Mouse (Mus musculus) lung, postnatal 0 days (tissue): ENCODE measurements around the gene Cdhr4. TPM values are rescaled to one million over a fixed set of nuclear protein-coding genes. Genes with fewer than 3 reads are reported as not detected.

Experiments used
- ATAC-seq: fragments of 200-750 bp; cut with Nextera tagmentation; 2 replicates; pipeline ENCODE4 v1.8.0; 2017; ENCODE audit warnings: moderate library complexity
- DNase-seq: peaks from one replicate; pipeline ENCODE4 v3.0.0-alpha.2; 2016; ENCODE audit warnings: low spot score
- H3K27ac ChIP-seq: fragments of 300-500 bp; sonication (generic); 2 replicates; pipeline ENCODE4 v1.5.1; 2014; ENCODE audit warnings: antibody characterized with exemption, mild to moderate bottlenecking, low read length, mixed read lengths
- H3K27me3 ChIP-seq: fragments of 300-500 bp; sonication (generic); replicated peaks from 2 replicates; pipeline ENCODE4 v1.6.1; 2014; ENCODE audit warnings: low read length, mixed read lengths; ENCODE audit not compliant: insufficient read depth
- H3K36me3 ChIP-seq: fragments of 300-500 bp; sonication (generic); 2 replicates; pipeline ENCODE4 v1.6.1; 2014; ENCODE audit warnings: low read length, mixed read lengths; ENCODE audit not compliant: insufficient read depth
- H3K4me1 ChIP-seq: fragments of 300-500 bp; sonication (generic); 2 replicates; pipeline ENCODE4 v1.6.1; 2014; ENCODE audit warnings: antibody characterized with exemption, low read depth, low read length, mixed read lengths; ENCODE audit not compliant: insufficient read depth
- H3K4me2 ChIP-seq: fragments of 300-500 bp; sonication (generic); replicated peaks from 2 replicates; pipeline ENCODE4 v1.6.1; 2014; ENCODE audit warnings: low read depth, mild to moderate bottlenecking, low read length, moderate library complexity, mixed read lengths
- H3K4me3 ChIP-seq: fragments of 300-500 bp; sonication (generic); 2 replicates; pipeline ENCODE4 v1.5.1; 2014; ENCODE audit warnings: low read depth, low read length
- H3K9ac ChIP-seq: fragments of 300-500 bp; sonication (generic); replicated peaks from 2 replicates; pipeline ENCODE4 v1.6.1; 2014; ENCODE audit warnings: low read depth, mild to moderate bottlenecking
- H3K9me3 ChIP-seq: fragments of 300-500 bp; sonication (generic); 2 replicates; pipeline ENCODE4 v1.6.1; 2016; ENCODE audit warnings: low read length, mixed read lengths
- CTCF ChIP-seq: IDR thresholded peaks from 2 replicates; pipeline ENCODE4 v1.5.1; 2016; ENCODE audit warnings: antibody characterized with exemption, mild to moderate bottlenecking
- EP300 ChIP-seq: IDR thresholded peaks from 2 replicates; pipeline ENCODE4 v1.6.1; 2016; ENCODE audit warnings: antibody characterized with exemption, mild to moderate bottlenecking, control low read depth
- WGBS: fragments of 180-500 bp; shearing (Covaris S2); extraction: QIAGEN DNeasy Blood & Tissue Kit; methylation state at CpG from one replicate; pipeline ENCODE4 v1.1.7; 2014; 5-methylcytosine and 5-hydroxymethylcytosine counted together
- polyA plus RNA-seq: library from polyadenylated mRNA; unstranded; fragments of >200 nt; fragmentation: Nextera tagmentation; extraction: Ambion mirVana; gene quantifications from 2 replicates; pipeline ENCODE4 v1.2.1, GENCODE M21; 2015

Cdhr4 gene
- polyA plus RNA-seq, 1 experiment from 2014 or later = 7.8 TPM

- WGBS = 3% methylated on average over 28 of the region's 39 CpGs
- ATAC-seq (peak; percentile 96), DNase-seq (peak; percentile 100)
- Histone ChIP-seq H3K9me3 (no peaks in the 10 kb centered on the region), H3K27ac (peak within 1 kb of the TSS; percentile 79), H3K27me3 (no peaks in the 10 kb centered on the region), H3K9ac (peak within 1 kb of the TSS; percentile 76), H3K4me1 (peaks cover 7% of the 10 kb centered on the region; the same call in 1 of the 2 replicates), H3K4me3 (peak within 1 kb of the TSS; percentile 65), H3K4me2 (peak within 1 kb of the TSS; percentile 90), H3K36me3 (peaks cover 14% of the 10 kb centered on the region)
- no peak for TF ChIP-seq EP300
- TF ChIP-seq CTCF = no peak
Measured at GRCm38 (mm10) chr9:108049016-108049455, 56.7 kb downstream of the Cdhr4 start, which contains the start of gene Gmppb. Gene Gmppb (plus strand): TSS chr9:108049242.

Other genes with a start within 250 kb of the Cdhr4 start
- 119 and 128 TPM in 2 replicates for gene Rbm5, start 221.5 kb upstream of the Cdhr4 start, polyA plus RNA-seq
- gene Rbm6, start 119.3 kb upstream of the Cdhr4 start, polyA plus RNA-seq = 35.6 and 40.9 TPM in 2 replicates
- 12.3 and 12.8 TPM in 2 replicates for gene Mon1a, start 104.3 kb upstream of the Cdhr4 start, polyA plus RNA-seq
- gene Mst1r, start 85.6 kb upstream of the Cdhr4 start, polyA plus RNA-seq = 3.1 and 3.5 TPM in 2 replicates
- not detected in 2 replicates for gene Actl11, start 64.0 kb upstream of the Cdhr4 start, polyA plus RNA-seq
- gene Camkv, start 56.8 kb upstream of the Cdhr4 start, polyA plus RNA-seq = 0.12 and 0.35 TPM in 2 replicates
- gene Traip, start 42.4 kb upstream of the Cdhr4 start, polyA plus RNA-seq = 2.2 and 2.6 TPM in 2 replicates
- 33.2 and 33.3 TPM in 2 replicates for gene Uba7, start 17.0 kb upstream of the Cdhr4 start, polyA plus RNA-seq
- 1.8 and 3.6 TPM in 2 replicates for gene Gm20661, start 9.4 kb upstream of the Cdhr4 start, polyA plus RNA-seq
- 65.0 and 68.5 TPM in 2 replicates for gene Inka1, start 6.6 kb upstream of the Cdhr4 start, polyA plus RNA-seq
- 0.17 and 0.44 TPM in 2 replicates for gene Gm20662, start 3.9 kb downstream of the Cdhr4 start, polyA plus RNA-seq
- 52.0 and 53.9 TPM in 2 replicates for gene Ip6k1, start 10.0 kb downstream of the Cdhr4 start, polyA plus RNA-seq
- 25.5 and 26.5 TPM in 2 replicates for gene Gmppb, start 56.7 kb downstream of the Cdhr4 start, polyA plus RNA-seq
- 1.6 and 1.7 TPM in 2 replicates for gene Amigo3, start 60.7 kb downstream of the Cdhr4 start, polyA plus RNA-seq
- 0.62 and 1.1 TPM in 2 replicates for gene Mst1, start 87.9 kb downstream of the Cdhr4 start, polyA plus RNA-seq
- 19.7 and 20.4 TPM in 2 replicates for gene Rnf123, start 90.8 kb downstream of the Cdhr4 start, polyA plus RNA-seq
- 29.3 and 34.6 TPM in 2 replicates for gene Apeh, start 102.1 kb downstream of the Cdhr4 start, polyA plus RNA-seq
- gene Bsn, start 197.9 kb downstream of the Cdhr4 start, polyA plus RNA-seq = 0.06 and 0.12 TPM in 2 replicates